Mouse (Mus musculus): ENCODE measurements around the gene Gipc3.
A peak's percentile ranks its signal among the peaks of the same experiment; 100 is the strongest.

GRCm38 (mm10) chr10:81356352-81356990 is 13.4 kb upstream of the Gipc3 start:
- no peak for TF ChIP-seq CTCF (IDR thresholded peaks at IDR 0.05; ENCODE audit: control insufficient read depth, insufficient read depth, low read length)
- peak; percentile 12; the same call in 1 of the 2 replicates for TF ChIP-seq POLR2A (IDR thresholded peaks at IDR 0.05; ENCODE audit: borderline replicate concordance, control insufficient read depth, low read depth, low read length)
